Mouse (Mus musculus) thymus, adult 2 months (tissue): ENCODE data around the gene Sesn2.

Experiments
- CTCF ChIP-seq: fragments of 200-500 bp; IDR thresholded peaks from 2 replicates; pipeline ENCODE4 v1.5.1; 2012; ENCODE audit warnings: mild to moderate bottlenecking, control low read depth, low read length, moderate library complexity, borderline replicate concordance; ENCODE audit not compliant: control insufficient read depth, poor library complexity, insufficient read depth; ENCODE audit errors: extremely low read depth
- POLR2A ChIP-seq: fragments of 200-500 bp; IDR thresholded peaks from 2 replicates; pipeline ENCODE4 v1.6.1; 2012; ENCODE audit warnings: mild to moderate bottlenecking, low read length, control low read depth, moderate library complexity; ENCODE audit not compliant: control insufficient read depth, poor library complexity, insufficient read depth; ENCODE audit errors: extremely low read depth

DNA sequence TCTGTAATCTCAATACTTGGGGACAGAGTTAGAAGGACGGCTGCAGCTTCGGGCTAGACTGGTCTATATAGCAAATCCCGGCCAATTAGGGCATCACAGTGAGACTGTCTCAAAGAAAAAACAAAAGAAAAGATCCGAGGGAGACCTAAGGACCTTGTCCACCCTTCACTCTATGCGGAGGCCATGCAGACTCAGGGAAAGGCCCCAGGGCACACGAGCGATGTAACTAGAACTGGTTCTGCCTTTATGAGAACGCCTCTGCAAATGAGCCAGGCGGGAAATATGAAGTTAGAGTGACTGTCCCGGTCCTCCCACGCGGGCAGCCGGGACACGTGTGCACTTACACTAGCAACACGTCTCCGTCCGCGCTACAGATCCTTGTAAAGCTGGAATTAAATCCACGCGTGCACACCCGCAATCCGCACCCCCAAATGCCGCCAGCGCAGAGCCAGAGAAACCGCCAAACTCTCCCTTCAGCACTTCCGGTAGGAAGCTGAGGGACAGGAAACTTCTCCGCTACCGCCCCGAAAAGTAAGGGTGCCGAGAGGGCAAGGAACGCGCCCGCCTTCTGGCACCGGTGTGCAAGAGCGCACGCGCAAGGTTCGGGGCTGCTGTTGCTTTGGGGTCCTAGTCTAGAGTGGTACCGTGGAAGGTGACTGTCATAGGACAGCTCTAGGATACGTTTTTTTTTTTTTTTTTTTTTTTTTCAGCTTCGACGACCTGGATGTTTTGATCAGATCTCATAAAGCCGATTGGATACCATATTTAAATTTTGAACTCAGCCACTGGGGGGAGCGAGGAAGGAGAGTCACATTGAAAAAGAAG, 46.7 kb downstream of the Sesn2 start, which contains the start of gene Med18:
- peak; percentile 51; the same call in 1 of the 2 replicates for TF ChIP-seq CTCF
- TF ChIP-seq POLR2A = peak; percentile 55; the same call in 1 of the 2 replicates
